24 mouse cellular contexts compared by ENCODE assay signal in the genomic region with DNA sequence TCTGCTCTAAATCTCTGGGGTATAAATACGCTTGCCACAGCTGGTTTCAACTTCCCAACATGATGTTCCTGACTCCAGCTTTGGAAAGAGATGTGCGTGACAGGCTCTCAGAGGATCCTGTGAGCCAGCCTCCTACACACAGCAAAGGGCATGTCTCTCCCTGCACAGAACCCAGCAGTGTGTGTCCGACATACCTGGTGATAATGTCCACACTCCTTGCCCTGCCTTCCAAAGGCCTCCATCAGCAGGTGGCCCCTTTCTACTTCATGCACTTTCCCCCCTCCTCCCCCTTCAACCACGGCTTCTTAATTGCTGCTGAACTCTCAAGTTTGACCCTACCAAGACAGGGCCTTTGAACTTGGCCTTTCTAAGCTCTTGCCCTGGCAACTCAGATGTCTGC.
DNase-seq lines count a peak whose midpoint lies in the region; ATAC-seq lines count a peak whose summit lies in the region.
"Had no signal": no experiment of that assay in that cellular context is flagged by ENCODE, and none has a peak within 500 bp of the region (broad histone marks: within the 10 kb centered on the region; RNA-seq: fewer than 3 reads in every experiment).

No protein-coding gene starts in this region.

- H3K9ac ChIP-seq in kidney, embryonic 15.5 days: no peak overlapping the region
- H3K9ac ChIP-seq in midbrain, embryonic 11.5 days (ENCODE audit: low read length): no peak overlapping the region
- H3K9ac ChIP-seq in midbrain, embryonic 14.5 days (replicated peaks; ENCODE audit: low read length): no peak overlapping the region
- H3K9ac ChIP-seq: embryonic facial prominence, embryonic 12.5 days; forebrain, embryonic 13.5 days; forebrain, embryonic 15.5 days had no signal

- no peak overlapping the region for H3K4me3 ChIP-seq in kidney, embryonic 15.5 days (replicated peaks)
- H3K4me3 ChIP-seq in midbrain, embryonic 11.5 days (ENCODE audit: low read depth, low read length): no peak overlapping the region
- no peak overlapping the region for H3K4me3 ChIP-seq in midbrain, embryonic 14.5 days (replicated peaks; ENCODE audit: low read depth, low read length)
- H3K4me3 ChIP-seq: embryonic facial prominence, embryonic 10.5 days; embryonic facial prominence, embryonic 12.5 days; forebrain, embryonic 13.5 days; forebrain, embryonic 15.5 days had no signal

- DNase-seq in frontal cortex, adult 2 months (ENCODE audit: extremely low spot score in 1 of 2, low spot score in 1 of 2): no peak
- no peak for DNase-seq in kidney, postnatal 10 days
- peak; percentile 65 for DNase-seq in midbrain, embryonic 11.5 days (ENCODE audit: low spot score, missing footprints)
- DNase-seq in midbrain, embryonic 14.5 days: no peak
- DNase-seq: adrenal gland, adult 8-10 months; adrenal gland, postnatal 14 days; adrenal gland, postnatal 36 days; B cell, adult 2 months; cerebellum, adult 11-12 months; cerebellum, adult 2 months; cerebellum, adult 9-10 months; cerebellum, postnatal 10 days; cerebellum, postnatal 25 days had no signal

- H3K27ac ChIP-seq in kidney, embryonic 15.5 days: no peak overlapping the region
- no peak overlapping the region for H3K27ac ChIP-seq in midbrain, embryonic 11.5 days (ENCODE audit: low read depth, low read length)
- no peak overlapping the region for H3K27ac ChIP-seq in midbrain, embryonic 14.5 days (replicated peaks; ENCODE audit: low read depth, low read length)
- H3K27ac ChIP-seq: embryonic facial prominence, embryonic 10.5 days; embryonic facial prominence, embryonic 12.5 days; forebrain, embryonic 13.5 days; forebrain, embryonic 15.5 days had no signal

- H3K4me1 ChIP-seq in kidney, embryonic 15.5 days: peaks cover 7% of the 10 kb centered on the region; the same call in 1 of the 2 replicates
- H3K4me1 ChIP-seq in midbrain, embryonic 11.5 days (ENCODE audit: control insufficient read depth, insufficient read depth, low read length): no peaks in the 10 kb centered on the region
- H3K4me1 ChIP-seq in midbrain, embryonic 14.5 days (ENCODE audit: control insufficient read depth, insufficient read depth, low read length): no peaks in the 10 kb centered on the region
- H3K4me1 ChIP-seq: embryonic facial prominence, embryonic 12.5 days; forebrain, embryonic 13.5 days; forebrain, embryonic 15.5 days had no signal

- H3K27me3 ChIP-seq in kidney, embryonic 15.5 days: no peaks in the 10 kb centered on the region
- H3K27me3 ChIP-seq in midbrain, embryonic 11.5 days (ENCODE audit: control insufficient read depth, insufficient read depth, low read length): no peaks in the 10 kb centered on the region
- no peaks in the 10 kb centered on the region for H3K27me3 ChIP-seq in midbrain, embryonic 14.5 days (ENCODE audit: control insufficient read depth, insufficient read depth, low read length)
- H3K27me3 ChIP-seq: CH12.LX; embryonic facial prominence, embryonic 12.5 days; forebrain, embryonic 13.5 days; forebrain, embryonic 15.5 days had no signal

- no peaks in the 10 kb centered on the region for H3K36me3 ChIP-seq in kidney, embryonic 15.5 days
- H3K36me3 ChIP-seq in midbrain, embryonic 11.5 days (ENCODE audit: control insufficient read depth, insufficient read depth, low read length): no peaks in the 10 kb centered on the region
- H3K36me3 ChIP-seq in midbrain, embryonic 14.5 days (ENCODE audit: control insufficient read depth, insufficient read depth, low read length): no peaks in the 10 kb centered on the region
- H3K36me3 ChIP-seq: embryonic facial prominence, embryonic 10.5 days; embryonic facial prominence, embryonic 12.5 days; forebrain, embryonic 15.5 days; G1E had no signal

- peak; percentile 43; the same call in 1 of the 2 replicates for ATAC-seq in frontal cortex, adult (ENCODE audit: low TSS enrichment)
- peak; percentile 69 for ATAC-seq in kidney, embryonic 15.5 days (replicated peaks; ENCODE audit: low FRiP score)
- ATAC-seq in midbrain, embryonic 11.5 days (ENCODE audit: low FRiP score): no peak
- no peak for ATAC-seq in midbrain, embryonic 14.5 days (ENCODE audit: low FRiP score, low TSS enrichment)
- ATAC-seq: activated CD4-positive, CD25-positive, alpha-beta regulatory T cell, adult 4 months; CD4-positive, CD25-positive, alpha-beta regulatory T cell, adult 4 months; forebrain, embryonic 13.5 days; forebrain, embryonic 15.5 days; Patski had no signal

- no peak overlapping the region for H3K4me2 ChIP-seq in kidney, embryonic 15.5 days
- no peak overlapping the region for H3K4me2 ChIP-seq in midbrain, embryonic 11.5 days
- H3K4me2 ChIP-seq in midbrain, embryonic 14.5 days (ENCODE audit: low read length): no peak overlapping the region
- H3K4me2 ChIP-seq: embryonic facial prominence, embryonic 12.5 days; forebrain, embryonic 13.5 days; forebrain, embryonic 15.5 days had no signal

- WGBS in kidney, embryonic 15.5 days: 37% methylated on average over 4 of the region's 4 CpGs
- 61% methylated on average over 4 of the region's 4 CpGs for WGBS in midbrain, embryonic 11.5 days
- 71% methylated on average over 4 of the region's 4 CpGs for WGBS in midbrain, embryonic 14.5 days

- no peaks in the 10 kb centered on the region for H3K9me3 ChIP-seq in kidney, embryonic 15.5 days (replicated peaks)
- no peaks in the 10 kb centered on the region for H3K9me3 ChIP-seq in midbrain, embryonic 11.5 days (ENCODE audit: control insufficient read depth, low read length)
- H3K9me3 ChIP-seq in midbrain, embryonic 14.5 days (ENCODE audit: control insufficient read depth, low read length): no peaks in the 10 kb centered on the region
- H3K9me3 ChIP-seq: embryonic facial prominence, embryonic 10.5 days; embryonic facial prominence, embryonic 12.5 days; forebrain, embryonic 13.5 days; forebrain, embryonic 15.5 days had no signal

Comparison
In these comparisons a context has a peak if more than half of its experiments do, and no peak if none do; other contexts are left out.
1. ATAC-seq: peak in frontal cortex, adult (single experiment) and kidney, embryonic 15.5 days (single experiment); none in midbrain, embryonic 11.5 days (single experiment) and midbrain, embryonic 14.5 days (single experiment).